Mouse (Mus musculus) embryonic facial prominence, embryonic 14.5 days (tissue): ENCODE data around the gene Cd68. TPM values are rescaled to one million over a fixed set of nuclear protein-coding genes. Genes with fewer than 3 reads are reported as not detected.

Experiments used
- ATAC-seq: fragments of 200-750 bp; cut with Nextera tagmentation; 2 replicates; pipeline ENCODE4 v1.8.0; 2017; ENCODE audit warnings: low read depth, moderate number of reproducible peaks, moderate TSS enrichment
- DNase-seq: peaks from one replicate; pipeline ENCODE4 v3.0.0-alpha.2; 2015; ENCODE audit warnings: low spot score
- H3K27ac ChIP-seq: fragments of 300-500 bp; sonication (generic); replicated peaks from 2 replicates; pipeline ENCODE4 v1.5.1; 2014; ENCODE audit warnings: low read depth, mild to moderate bottlenecking, low read length, moderate library complexity
- H3K27me3 ChIP-seq: fragments of 300-500 bp; sonication (generic); replicated peaks from 2 replicates; pipeline ENCODE4 v1.6.1; 2014; ENCODE audit warnings: low read length; ENCODE audit not compliant: control insufficient read depth, insufficient read depth
- H3K36me3 ChIP-seq: fragments of 300-500 bp; sonication (generic); 2 replicates; pipeline ENCODE4 v1.6.1; 2014; ENCODE audit warnings: low read length, mixed read lengths; ENCODE audit not compliant: control insufficient read depth, insufficient read depth
- H3K4me1 ChIP-seq: fragments of 300-500 bp; sonication (generic); 2 replicates; pipeline ENCODE4 v1.6.1; 2014; ENCODE audit warnings: antibody characterized with exemption, low read length; ENCODE audit not compliant: control insufficient read depth, insufficient read depth
- H3K4me2 ChIP-seq: fragments of 300-500 bp; sonication (generic); 2 replicates; pipeline ENCODE4 v1.6.1; 2014; ENCODE audit warnings: low read depth, mild to moderate bottlenecking, low read length, moderate library complexity, mixed read lengths
- H3K4me3 ChIP-seq: fragments of 300-500 bp; sonication (generic); 2 replicates; pipeline ENCODE4 v1.5.1; 2014; ENCODE audit warnings: low read depth, mild to moderate bottlenecking, low read length
- H3K9ac ChIP-seq: fragments of 300-500 bp; sonication (generic); 2 replicates; pipeline ENCODE4 v1.6.1; 2014; ENCODE audit warnings: low read depth, mild to moderate bottlenecking, low read length, moderate library complexity, mixed read lengths
- H3K9me3 ChIP-seq: fragments of 300-500 bp; sonication (generic); 2 replicates; pipeline ENCODE4 v1.6.1; 2016; ENCODE audit warnings: low read length; ENCODE audit not compliant: control insufficient read depth
- WGBS: fragments of 180-500 bp; shearing (Covaris S2); extraction: QIAGEN DNeasy Blood & Tissue Kit; methylation state at CpG from one replicate; pipeline ENCODE4 v1.1.7; 2014; 5-methylcytosine and 5-hydroxymethylcytosine counted together
- polyA plus RNA-seq: library from polyadenylated mRNA; unstranded; fragments of >200 nt; fragmentation: Nextera tagmentation; extraction: Ambion mirVana; gene quantifications from 2 replicates; pipeline ENCODE4 v1.2.1, GENCODE M21; 2014

Gene Cd68
- polyA plus RNA-seq, 1 experiment from 2014 or later: 22.0 TPM

DNA sequence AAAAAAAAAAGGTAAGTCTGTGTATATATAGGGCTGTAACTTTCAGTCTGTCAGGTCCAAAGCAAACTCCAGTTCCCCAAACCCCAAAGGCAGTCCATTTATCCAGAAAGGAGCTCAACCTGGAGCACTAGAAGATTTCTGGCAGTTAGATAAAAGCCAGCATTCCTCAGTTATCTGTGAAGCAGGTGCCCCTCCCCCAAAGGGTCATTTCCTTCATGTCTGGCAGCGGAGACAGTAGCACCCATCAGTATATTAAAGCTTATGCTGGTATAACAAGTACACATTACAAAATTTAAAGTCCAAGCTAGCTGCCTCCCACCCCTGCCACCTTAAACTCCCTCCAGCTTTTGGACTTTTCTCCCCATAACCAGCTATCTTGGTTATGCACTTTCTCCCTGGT, 33.6 kb upstream of the Cd68 start:
- no peak for ATAC-seq
- no peaks in the 10 kb centered on the region for H3K36me3 ChIP-seq
- no peak overlapping the region for H3K27ac ChIP-seq
- DNase-seq: no peak
- H3K4me1 ChIP-seq: no peaks in the 10 kb centered on the region
- no peak overlapping the region for H3K9ac ChIP-seq
- H3K9me3 ChIP-seq: no peaks in the 10 kb centered on the region
- H3K27me3 ChIP-seq: no peaks in the 10 kb centered on the region
- no peak overlapping the region for H3K4me3 ChIP-seq
- H3K4me2 ChIP-seq: no peak overlapping the region
- 50% methylated on average over 1 of the region's 1 CpGs for WGBS

DNA sequence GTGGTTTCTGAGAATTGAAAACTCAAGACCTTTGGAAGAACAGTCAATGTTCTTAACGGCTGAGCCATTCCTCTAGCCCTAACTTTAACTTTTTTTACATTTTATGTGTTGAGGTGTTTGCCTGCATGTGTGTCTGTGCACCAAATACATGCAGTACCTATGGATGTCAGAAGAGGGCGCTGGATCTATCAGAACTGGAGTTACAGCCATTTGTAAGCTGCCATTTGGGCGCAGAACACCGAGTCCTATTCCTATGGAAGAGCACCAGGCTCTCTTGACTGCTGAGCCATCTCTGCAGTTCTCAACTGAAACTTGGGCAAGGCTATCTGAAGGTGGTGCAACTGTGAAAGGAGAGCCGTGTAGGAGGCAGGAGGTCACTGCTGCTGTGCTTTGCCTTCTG, 32.6 kb upstream of the Cd68 start:
- no peaks in the 10 kb centered on the region for H3K4me1 ChIP-seq
- no peaks in the 10 kb centered on the region for H3K27me3 ChIP-seq
- H3K9ac ChIP-seq: no peak overlapping the region
- no peak overlapping the region for H3K4me2 ChIP-seq
- DNase-seq (no peak), ATAC-seq (no peak)
- no peaks in the 10 kb centered on the region for H3K36me3 ChIP-seq
- 73% methylated on average over 5 of the region's 5 CpGs for WGBS
- H3K9me3 ChIP-seq: no peaks in the 10 kb centered on the region
- no peak overlapping the region for H3K27ac ChIP-seq
- H3K4me3 ChIP-seq: no peak overlapping the region

DNA sequence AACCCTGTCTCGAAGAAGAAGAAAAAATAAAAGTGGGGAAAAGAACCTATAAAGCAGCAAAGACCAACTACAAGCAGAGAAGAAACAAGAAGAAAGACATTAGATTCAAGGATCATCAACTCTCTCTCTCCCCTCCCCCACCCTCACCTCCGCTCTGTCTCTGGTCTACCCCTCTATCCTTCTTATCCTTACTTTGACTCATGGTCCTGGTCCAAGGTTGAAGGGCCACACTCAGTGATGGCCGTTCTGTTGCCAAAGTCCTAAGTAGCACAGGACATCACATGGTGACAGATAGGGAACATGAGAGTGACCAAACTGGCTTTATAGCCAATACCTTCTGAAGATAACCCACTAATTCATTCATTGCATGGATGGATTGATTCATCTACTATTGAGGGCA, 31.4 kb upstream of the Cd68 start:
- Histone ChIP-seq H3K4me2 (no peak overlapping the region), H3K36me3 (no peaks in the 10 kb centered on the region), H3K4me3 (no peak overlapping the region), H3K4me1 (no peaks in the 10 kb centered on the region), H3K27me3 (no peaks in the 10 kb centered on the region), H3K27ac (no peak overlapping the region), H3K9me3 (no peaks in the 10 kb centered on the region), H3K9ac (no peak overlapping the region)
- DNase-seq (no peak), ATAC-seq (no peak)
- WGBS: 92% methylated on average over 3 of the region's 3 CpGs

DNA sequence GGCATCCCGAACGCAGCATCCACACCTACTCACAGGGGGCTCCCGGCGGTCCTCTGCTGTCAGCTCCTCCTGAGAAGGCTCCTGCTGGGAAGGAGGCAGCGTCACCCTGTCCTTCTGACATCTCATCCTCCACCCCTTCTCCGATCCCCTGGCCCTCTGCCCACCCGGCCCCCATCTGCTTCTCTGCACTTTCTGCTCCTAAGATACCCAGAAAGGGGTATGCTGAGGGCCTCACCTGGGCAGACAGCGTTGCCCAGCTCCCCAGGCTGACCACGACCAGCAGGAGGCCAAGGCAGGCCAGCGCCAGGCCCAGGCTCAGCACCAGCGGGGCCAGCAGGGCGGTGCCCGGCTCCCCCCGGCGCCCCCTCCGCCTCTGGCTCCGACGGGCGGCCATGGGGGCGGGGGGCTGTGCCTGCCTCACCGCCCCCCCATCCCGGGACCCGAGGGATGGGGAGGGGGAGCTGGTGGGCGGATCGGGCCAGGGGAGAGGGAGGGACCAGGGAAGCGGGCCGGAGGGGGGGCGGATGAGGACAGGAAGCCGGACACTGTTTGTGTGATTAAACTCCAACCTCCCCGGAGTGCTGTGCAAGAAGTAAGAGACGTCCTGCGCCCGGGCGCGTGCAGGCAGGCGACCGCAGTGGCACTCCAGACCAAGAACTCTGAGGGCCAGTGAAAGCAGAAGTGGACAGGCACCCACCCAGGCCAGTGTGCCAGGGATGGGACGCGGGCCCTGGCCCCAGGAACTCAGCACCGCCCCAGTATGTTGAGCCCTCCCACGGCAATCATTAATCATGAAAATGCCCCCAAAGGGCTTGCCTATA, 29.6 kb upstream of the Cd68 start, which contains the start of the genes Tnfsf12 and Tnfsfm13:
Gene Tnfsf12, minus strand, starts transcription at position 489 of the 821 bp plus-strand sequence.
Gene Tnfsfm13, minus strand, starts transcription at position 738 of the 821 bp plus-strand sequence.
- 3% methylated on average over 30 of the region's 41 CpGs for WGBS

DNA sequence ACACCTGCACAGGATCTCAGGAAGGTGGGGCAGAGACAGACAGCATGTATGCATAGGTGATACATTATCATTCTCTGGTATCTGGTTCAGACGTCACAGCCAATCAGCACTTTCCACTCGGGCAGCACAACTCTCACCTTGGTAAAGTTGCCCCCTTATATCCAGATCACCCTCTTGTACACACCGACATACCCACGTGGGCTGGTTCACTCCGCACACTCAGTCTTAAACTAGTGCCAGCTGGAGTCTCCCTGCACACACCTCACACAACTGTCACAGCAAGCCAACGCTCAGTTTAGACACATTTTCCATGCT, 29.1 kb upstream of the Cd68 start:
- Histone ChIP-seq H3K9ac (peak overlapping the region; percentile 86), H3K36me3 (no peaks in the 10 kb centered on the region), H3K9me3 (no peaks in the 10 kb centered on the region), H3K4me2 (peak overlapping the region; percentile 93), H3K27me3 (no peaks in the 10 kb centered on the region), H3K4me3 (peak overlapping the region; percentile 55), H3K4me1 (no peaks in the 10 kb centered on the region), H3K27ac (peak overlapping the region; percentile 79)
- ATAC-seq (peak; percentile 24; the same call in 1 of the 2 replicates), DNase-seq (no peak)
- WGBS: 15% methylated on average over 6 of the region's 6 CpGs

More for the DNA sequence above, 29.6 kb upstream of the Cd68 start, which contains the start of the genes Tnfsf12 and Tnfsfm13:
- peak within 1 kb of the TSS; percentile 86 for H3K9ac ChIP-seq
- H3K4me2 ChIP-seq: peak within 1 kb of the TSS; percentile 93
- peak within 1 kb of the TSS; percentile 79 for H3K27ac ChIP-seq
- ATAC-seq (peak; percentile 80), DNase-seq (peak; percentile 68)
- H3K4me3 ChIP-seq: peak within 1 kb of the TSS; percentile 55
- no peaks in the 10 kb centered on the region for H3K4me1 ChIP-seq
- no peaks in the 10 kb centered on the region for H3K36me3 ChIP-seq
- H3K27me3 ChIP-seq: no peaks in the 10 kb centered on the region
- H3K9me3 ChIP-seq: no peaks in the 10 kb centered on the region

DNA sequence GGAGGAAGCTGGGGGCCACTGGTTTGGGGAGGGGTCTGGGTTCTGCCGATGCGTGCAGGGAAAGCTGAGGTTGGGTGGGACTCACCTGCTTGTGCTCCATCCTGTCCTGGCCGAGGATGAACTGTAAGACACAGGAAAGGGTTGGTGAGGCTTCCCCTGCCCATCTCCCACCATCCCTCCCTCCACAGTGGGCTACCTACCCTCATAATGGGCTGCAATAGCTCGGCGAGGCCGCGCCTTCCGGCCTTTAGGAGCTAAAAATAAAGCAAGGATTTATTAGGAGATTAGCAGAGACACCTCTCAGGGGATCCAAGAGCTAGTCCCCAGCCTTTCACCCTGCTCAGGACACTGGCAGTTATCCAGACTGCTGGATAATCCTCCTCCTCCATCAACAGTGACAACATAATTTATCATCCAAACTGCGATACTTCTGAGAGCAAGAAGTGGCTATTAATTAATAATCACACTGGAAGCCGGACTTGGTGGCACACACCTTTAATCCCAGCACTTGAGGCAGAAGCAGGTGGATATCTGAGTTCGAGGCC, 27.5 kb upstream of the Cd68 start:
- ATAC-seq: no peak
- Histone ChIP-seq H3K4me3 (no peak overlapping the region), H3K9ac (no peak overlapping the region), H3K36me3 (no peaks in the 10 kb centered on the region), H3K4me2 (no peak overlapping the region), H3K9me3 (no peaks in the 10 kb centered on the region), H3K4me1 (no peaks in the 10 kb centered on the region), H3K27ac (no peak overlapping the region), H3K27me3 (no peaks in the 10 kb centered on the region)
- no peak for DNase-seq
- WGBS: 64% methylated on average over 11 of the region's 11 CpGs

DNA sequence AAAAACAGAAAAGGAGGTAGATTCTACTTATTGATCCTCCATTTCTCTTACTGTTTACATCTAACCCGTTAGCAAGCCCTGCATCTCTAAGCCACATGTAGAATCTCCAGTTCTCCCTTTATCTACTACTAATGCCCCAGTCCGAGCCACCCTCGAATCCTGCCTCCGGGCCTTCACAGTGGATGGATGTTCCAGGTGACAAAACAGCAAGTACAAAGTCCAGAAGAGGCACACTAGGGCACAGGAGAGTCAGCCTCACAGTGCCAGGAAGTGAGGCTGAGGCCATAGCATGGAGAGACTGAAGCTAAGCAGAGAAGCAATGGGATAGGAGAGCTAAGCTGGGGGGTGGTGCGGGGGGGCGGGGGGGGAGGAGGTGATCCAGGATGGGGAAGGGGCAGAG, 26.9 kb upstream of the Cd68 start:
- Histone ChIP-seq H3K4me2 (no peak overlapping the region), H3K9ac (no peak overlapping the region), H3K9me3 (no peaks in the 10 kb centered on the region), H3K4me3 (no peak overlapping the region), H3K27ac (no peak overlapping the region), H3K27me3 (no peaks in the 10 kb centered on the region), H3K36me3 (no peaks in the 10 kb centered on the region), H3K4me1 (no peaks in the 10 kb centered on the region)
- DNase-seq: no peak
- WGBS: 78% methylated on average over 6 of the region's 6 CpGs
- ATAC-seq: no peak

DNA sequence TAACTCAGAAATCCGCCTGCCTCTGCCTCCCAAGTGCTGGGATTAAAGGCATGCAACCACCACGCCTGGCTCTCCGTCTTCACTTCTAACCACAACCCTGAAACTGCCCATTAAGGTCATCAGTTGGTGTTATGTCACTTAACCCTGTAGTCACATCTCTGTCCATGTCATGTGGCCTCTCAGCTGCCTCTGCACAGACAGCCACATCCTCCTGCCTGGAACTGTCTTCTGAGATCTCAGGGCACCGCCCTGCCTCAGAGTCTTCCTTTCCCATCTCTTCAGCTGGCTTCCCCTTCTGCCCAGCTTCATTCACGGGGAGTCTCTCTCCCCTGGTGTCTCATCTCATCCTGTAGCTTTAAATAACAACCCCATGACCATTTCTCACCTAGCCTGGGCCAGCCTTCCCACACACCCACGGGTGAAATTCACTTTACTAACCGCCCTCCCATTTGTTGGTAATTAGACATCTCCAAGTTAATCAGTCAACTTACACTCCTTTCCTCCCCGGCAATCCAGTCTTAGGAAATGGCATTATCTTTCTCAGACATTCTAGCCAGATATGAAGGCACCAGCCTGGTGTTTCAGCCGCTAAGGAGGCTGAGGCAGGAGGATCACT, 26.4 kb upstream of the Cd68 start:
- no peaks in the 10 kb centered on the region for H3K4me1 ChIP-seq
- DNase-seq: no peak
- no peaks in the 10 kb centered on the region for H3K27me3 ChIP-seq
- ATAC-seq: no peak
- no peak overlapping the region for H3K9ac ChIP-seq
- no peaks in the 10 kb centered on the region for H3K9me3 ChIP-seq
- H3K27ac ChIP-seq: no peak overlapping the region
- WGBS: 69% methylated on average over 9 of the region's 9 CpGs
- no peak overlapping the region for H3K4me2 ChIP-seq
- H3K36me3 ChIP-seq: no peaks in the 10 kb centered on the region
- no peak overlapping the region for H3K4me3 ChIP-seq
